Mouse (Mus musculus) erythroblast, embryonic 14.5 days (primary cell): Measurements from ENCODE around the gene Mat2a.

Source experiments
- GATA1 ChIP-seq: IDR thresholded peaks from 2 replicates; pipeline ENCODE4 v1.6.1; 2012; ENCODE audit warnings: low read length, inconsistent platforms, mixed read lengths
- TAL1 ChIP-seq: IDR thresholded peaks from 3 replicates; pipeline ENCODE4 v1.6.1; 2012; ENCODE audit warnings: low read length, inconsistent platforms, mixed read lengths

DNA sequence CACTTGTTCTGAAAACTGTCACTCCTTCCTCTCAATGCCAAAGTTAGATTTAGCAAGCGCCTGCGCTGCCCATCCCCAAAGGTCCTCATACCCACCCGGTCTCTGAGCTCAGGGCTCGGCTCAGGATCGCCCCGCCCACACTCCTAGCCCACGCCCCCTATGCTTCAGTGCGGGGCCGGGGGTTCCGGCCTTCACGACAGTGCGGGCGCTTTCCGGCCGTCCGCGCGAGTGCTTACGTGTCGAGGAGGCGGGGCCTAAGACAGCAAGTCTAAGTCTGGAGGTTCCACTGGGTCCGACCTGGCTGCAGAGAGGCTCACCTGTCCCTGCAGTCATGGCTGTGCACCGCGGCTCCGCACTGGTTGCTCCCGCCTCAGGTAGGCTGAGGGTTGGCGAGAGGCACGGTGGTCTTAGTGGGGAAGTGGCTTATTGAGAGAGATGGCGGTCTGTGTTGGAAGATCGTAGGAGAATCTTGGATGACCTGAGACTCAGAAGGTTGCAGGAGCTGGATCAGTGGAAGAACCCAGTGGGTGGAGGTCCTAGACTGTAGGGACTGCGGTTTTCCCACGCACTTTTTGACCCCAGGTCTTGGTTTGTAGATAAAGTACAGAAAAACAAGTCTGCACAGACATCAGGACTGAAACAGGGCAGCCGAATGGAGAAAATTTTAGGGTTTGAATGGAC is 25.1 kb downstream of the Mat2a start, which contains the start of gene Ggcx:
- TF ChIP-seq TAL1 (no peak), GATA1 (no peak)
